Mouse (Mus musculus) liver, adult (tissue): ENCODE results near the gene Zfp462.

Experiments
- GATA4 ChIP-seq: IDR thresholded peaks from 2 replicates; pipeline ENCODE4 v1.6.1; 2014; ENCODE audit warnings: mild to moderate bottlenecking, low read length; ENCODE audit not compliant: insufficient replicate concordance

Gene Zfp462

GRCm38 (mm10) chr4:55006024-55006423 is 61.2 kb downstream of the Zfp462 start:
- no peak for TF ChIP-seq GATA4

- TF ChIP-seq GATA4, result no peak
These were observed 63.8 kb downstream of the Zfp462 start for GRCm38 (mm10) chr4:55008616-55009015.

GRCm38 (mm10) chr4:55011391-55011790 is 66.5 kb downstream of the Zfp462 start:
- no peak for TF ChIP-seq GATA4

- no peak for TF ChIP-seq GATA4
These were observed 68.9 kb downstream of the Zfp462 start for GRCm38 (mm10) chr4:55013563-55014248.

- TF ChIP-seq GATA4, result no peak
These were observed 70.0 kb downstream of the Zfp462 start for GRCm38 (mm10) chr4:55014731-55015463.

GRCm38 (mm10) chr4:55015517-55015916 is 70.7 kb downstream of the Zfp462 start:
- no peak for TF ChIP-seq GATA4

- TF ChIP-seq GATA4, result no peak
These were observed 81.3 kb downstream of the Zfp462 start for GRCm38 (mm10) chr4:55026109-55026646.

GRCm38 (mm10) chr4:55030401-55030800 is 85.6 kb downstream of the Zfp462 start:
- no peak for TF ChIP-seq GATA4

GRCm38 (mm10) chr4:55032317-55032930 is 87.6 kb downstream of the Zfp462 start:
- peak; percentile 92 for TF ChIP-seq GATA4

GRCm38 (mm10) chr4:55033452-55033851 is 88.6 kb downstream of the Zfp462 start:
- TF ChIP-seq GATA4, result no peak

- TF ChIP-seq GATA4, result no peak
These were observed 93.3 kb downstream of the Zfp462 start for GRCm38 (mm10) chr4:55038139-55038538.

- TF ChIP-seq GATA4, result no peak
These were observed 95.6 kb downstream of the Zfp462 start for GRCm38 (mm10) chr4:55040258-55040964.

GRCm38 (mm10) chr4:55041106-55041730 is 96.4 kb downstream of the Zfp462 start:
- no peak for TF ChIP-seq GATA4

- peak; percentile 62 for TF ChIP-seq GATA4
These were observed 97.7 kb downstream of the Zfp462 start for GRCm38 (mm10) chr4:55042573-55042972.

- TF ChIP-seq GATA4, result no peak
These were observed 102.4 kb downstream of the Zfp462 start for GRCm38 (mm10) chr4:55047266-55047665.
